Mouse (Mus musculus) monocyte, adult 5-6 weeks (primary cell): Measurements from ENCODE around the gene Fam189a1. TPM values are rescaled to one million over a fixed set of nuclear protein-coding genes. Genes with fewer than 3 reads are reported as not detected.
A peak's percentile ranks its signal among the peaks of the same experiment; 100 is the strongest.

Source experiments
- ATAC-seq: fragments of 153-309, 156-312 bp; replicated peaks from 2 replicates; pipeline ENCODE4 v1.8.0; 2017; ENCODE audit warnings: mild to moderate bottlenecking; ENCODE audit not compliant: low TSS enrichment, insufficient number of reproducible peaks, severe bottlenecking, poor library complexity, low FRiP score
- total RNA-seq: library from RNA; stranded (forward); fragments of 200-1000, 200-491, 200-594 nt; gene quantifications from 3 replicates; pipeline ENCODE4 v1.2.3, GENCODE M21; 2017

Gene Fam189a1
- total RNA-seq, 1 experiment from 2014 or later = not detected

DNA sequence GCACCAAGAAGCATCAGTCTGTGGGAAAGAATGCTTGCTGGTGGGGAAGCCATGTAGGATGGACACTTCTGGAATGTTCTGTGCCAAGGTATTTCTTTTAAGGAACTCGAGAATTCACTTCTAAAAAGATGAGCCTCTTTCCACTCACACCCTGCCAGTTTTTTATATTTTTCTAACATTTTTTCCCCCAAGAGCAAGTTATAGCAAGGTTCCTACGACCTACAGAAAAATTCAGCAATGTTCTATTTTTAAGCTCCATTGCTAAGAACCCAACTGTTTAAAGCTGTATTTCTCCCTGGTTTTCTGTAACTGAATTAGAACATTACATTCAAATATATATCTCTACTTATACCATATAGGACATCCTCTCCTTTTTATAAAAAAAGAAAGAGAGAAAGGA lies 244.4 kb downstream of the Fam189a1 start:
- ATAC-seq = no peak

DNA sequence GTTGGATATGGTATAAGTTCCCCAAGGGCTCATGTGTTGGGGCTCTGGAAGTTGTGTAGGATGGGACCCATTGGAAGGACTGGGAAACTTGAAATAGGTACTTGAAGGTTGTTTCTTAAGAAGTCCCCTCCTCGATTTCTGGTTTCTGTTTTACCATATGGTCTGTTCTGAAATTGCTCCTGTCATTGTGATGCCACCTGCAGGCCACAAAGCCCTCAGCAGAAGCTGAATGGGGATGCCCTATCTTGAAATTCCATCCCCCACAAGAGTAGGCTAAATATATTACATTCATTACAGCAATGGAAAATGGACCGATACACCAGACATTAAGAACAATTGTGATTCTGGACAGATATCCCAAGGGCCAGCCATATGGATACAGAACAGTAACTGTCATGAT lies 246.2 kb downstream of the Fam189a1 start:
- no peak for ATAC-seq

DNA sequence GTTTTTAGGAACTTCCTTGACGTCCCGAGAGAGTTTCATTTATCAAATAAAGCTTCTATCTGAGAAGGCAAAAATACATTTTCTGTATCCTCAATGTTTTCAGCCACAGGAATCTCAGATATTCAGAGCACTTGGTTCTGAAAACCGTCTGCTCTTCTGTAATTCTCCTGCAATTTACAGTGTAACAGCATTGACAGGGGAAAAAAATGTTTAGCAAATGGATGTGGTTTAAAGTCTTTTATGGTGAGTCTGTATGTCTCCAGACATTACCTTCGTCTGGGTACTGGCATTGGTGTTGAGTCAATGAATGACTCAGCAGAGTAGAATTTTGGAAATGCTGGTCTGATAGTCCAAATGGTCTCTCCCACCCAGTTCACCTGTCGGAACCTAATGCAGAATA lies 249.4 kb downstream of the Fam189a1 start:
- no peak for ATAC-seq

DNA sequence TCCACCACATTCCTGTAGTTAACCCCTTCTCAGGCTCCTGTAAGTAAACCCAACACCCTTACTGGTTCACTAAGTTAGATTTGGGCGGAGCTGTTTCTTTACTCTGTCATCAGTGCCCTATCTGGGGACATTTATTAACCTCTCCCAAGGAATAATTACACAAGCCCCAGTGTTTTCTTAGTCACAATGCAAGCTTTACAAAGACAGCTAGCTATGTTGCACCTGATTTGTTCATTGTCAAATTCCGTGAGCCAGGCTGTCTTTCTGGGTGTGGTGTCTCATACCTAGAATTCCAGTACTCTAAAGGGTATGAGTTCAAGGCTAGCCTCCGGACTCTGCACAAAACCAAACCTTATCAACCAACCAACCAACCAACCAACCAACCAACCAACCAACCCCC lies 250.9 kb downstream of the Fam189a1 start:
- ATAC-seq = no peak

DNA sequence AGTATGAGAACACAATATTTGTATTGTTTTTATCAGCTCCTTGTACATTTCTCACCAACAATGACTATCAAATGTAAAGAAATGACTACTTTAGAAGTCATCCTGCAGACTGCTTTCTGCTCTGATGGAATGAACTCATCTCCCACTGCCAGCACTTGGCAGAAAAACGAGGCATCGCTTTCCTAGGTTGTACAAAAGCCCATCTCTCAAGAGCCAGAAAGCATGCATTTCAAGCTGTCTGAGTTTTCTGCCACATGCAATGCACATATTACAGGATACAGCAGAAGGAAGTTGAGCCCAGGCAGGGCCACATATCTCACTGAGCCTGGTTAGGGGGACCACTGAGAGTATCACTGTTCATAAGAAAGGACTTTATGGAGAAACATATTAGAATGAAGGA lies 256.1 kb downstream of the Fam189a1 start:
- no peak for ATAC-seq

DNA sequence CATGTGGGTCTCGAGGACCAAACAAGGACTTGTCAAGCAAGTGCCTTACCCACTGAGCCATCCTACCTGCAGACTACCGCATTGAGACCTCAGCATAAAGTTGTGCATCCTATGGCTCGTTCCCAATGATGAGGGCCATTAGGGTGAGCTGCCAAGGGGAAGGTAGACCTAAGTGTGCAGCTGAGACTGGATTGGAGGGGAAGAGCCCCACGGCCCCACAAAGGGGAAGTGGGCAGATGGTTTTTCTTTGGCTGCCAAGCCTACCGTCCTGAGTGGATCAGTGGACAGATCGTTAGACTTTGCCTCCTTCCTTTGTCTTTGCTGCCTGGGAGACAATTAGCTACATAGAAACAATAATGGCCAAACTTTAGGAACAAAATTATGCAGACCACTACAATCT lies 259.8 kb downstream of the Fam189a1 start:
- ATAC-seq = no peak

DNA sequence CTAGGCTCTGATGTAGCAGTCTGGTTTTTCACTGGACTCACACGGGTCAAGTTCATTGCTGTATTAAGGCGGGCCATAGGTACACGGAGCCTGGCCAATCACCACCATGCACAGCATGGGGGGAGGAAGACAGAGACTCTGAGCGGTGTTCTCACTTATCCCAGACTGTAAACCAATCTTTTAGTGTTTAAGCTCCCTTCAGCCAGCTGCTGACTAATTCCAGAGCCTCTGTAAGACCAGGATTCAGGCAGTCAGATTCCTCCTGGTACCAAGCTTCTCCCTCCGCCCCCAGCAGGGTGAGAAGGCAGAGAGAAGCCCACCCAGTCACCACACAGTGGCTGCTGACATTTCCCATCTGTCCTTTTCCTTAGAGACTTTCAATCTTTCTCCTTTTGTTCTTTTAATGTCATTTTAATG lies 260.7 kb downstream of the Fam189a1 start:
- no peak for ATAC-seq

DNA sequence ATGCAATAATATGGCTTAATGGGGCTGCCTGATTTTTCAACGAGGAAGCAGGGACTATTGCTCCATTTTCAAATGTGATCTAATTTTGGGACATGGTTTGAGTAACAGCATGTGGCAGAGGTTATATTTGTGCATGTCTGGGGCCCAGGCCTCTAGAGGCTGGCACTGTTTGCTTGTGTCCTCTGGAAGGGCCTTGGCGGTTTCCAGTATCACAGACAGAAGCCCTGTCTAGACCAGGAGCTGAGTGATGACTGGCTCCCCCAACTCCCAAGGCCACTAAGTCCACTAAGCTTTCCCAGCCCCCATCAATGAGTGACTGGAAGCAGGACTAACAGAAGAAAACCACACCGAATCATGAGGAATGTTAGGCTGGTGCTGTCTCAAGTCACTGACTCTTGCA lies 265.2 kb downstream of the Fam189a1 start:
- ATAC-seq = no peak

DNA sequence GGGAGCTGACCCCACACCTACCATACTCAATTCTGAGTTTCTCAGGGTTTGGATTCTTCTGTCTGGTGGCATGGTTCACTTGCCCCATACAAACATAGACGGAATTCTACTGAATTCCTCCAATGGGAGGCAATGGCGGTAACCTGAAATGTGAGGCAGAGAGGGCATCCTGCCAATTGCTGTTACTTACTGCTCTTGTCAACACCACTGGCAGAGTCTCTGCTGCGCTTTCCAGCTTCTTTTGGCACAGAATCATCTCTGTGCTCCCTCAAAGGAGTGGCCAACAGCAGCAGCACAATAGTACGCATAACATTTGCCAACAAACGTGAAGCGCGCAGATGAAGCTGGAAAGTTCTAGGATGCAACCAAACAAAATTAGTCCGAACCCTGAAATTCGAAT lies 266.5 kb downstream of the Fam189a1 start:
- no peak for ATAC-seq

DNA sequence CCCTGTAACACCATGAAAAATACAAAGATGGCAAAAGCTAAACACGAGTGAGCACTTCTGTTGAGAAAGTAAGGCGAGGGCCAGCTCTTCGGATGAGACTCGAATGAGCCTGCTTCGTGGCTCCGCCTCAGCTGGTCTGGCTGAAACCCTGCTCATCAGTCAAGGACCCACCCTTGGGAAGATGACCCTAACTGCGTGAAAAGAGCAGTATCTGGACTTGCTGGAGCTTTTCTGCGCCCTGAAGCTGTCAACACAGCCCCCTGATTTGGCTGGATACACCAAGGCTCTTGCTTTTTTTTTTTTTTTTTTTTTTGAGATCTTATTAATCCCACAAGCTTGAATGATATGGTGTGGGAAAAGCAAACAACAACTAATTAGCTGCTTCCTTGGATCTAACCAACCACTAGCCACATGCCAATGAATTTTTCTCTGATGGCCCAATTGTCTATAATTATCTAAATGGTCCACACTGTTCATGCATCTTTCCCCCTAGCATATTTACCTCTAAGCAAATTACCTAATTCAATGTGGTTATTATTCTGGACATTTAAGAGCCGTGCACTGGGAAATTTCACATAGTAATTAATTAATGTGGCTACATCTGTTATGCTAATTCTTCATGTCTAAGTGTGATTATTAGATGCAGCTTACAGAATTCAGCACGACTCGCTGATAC lies 272.0 kb downstream of the Fam189a1 start:
- ATAC-seq = no peak

DNA sequence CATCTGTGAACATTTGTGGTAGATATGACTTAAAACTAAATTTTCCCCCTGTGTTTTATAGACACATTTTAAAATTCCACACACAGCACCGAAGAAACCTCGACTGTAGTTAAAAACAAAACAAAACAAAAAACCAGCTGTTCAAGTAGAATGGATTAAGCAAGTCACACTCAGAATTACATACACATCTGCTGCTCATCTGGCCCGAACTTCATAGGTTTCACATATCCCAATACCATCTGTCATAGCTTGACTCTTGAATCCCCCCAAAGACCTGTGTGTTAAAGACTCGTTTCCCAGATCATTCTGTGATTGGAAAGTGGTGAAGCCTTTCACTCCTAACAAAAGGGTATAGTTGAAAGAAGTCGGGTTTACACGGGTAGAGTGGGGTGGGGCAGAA lies 274.1 kb downstream of the Fam189a1 start:
- no peak for ATAC-seq

DNA sequence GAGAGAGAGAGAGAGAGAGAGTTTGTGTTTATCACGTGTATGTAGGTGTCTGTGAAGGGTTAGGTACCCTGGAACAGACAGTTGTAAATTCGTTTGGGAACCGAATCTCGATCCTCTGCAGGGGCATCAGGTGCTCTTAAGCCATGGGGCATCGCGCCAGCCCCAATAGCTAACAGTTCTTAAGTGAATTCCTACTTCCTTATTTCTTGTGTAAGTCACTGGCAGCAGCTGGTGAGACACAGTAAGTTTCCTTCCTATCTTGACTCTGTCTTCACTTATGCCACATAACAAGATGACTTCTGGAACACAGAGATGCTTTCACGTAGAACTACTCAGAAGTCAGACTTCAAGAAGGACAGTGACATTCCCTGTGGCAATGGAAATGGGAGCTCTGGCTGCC lies 275.0 kb downstream of the Fam189a1 start:
- ATAC-seq = no peak

DNA sequence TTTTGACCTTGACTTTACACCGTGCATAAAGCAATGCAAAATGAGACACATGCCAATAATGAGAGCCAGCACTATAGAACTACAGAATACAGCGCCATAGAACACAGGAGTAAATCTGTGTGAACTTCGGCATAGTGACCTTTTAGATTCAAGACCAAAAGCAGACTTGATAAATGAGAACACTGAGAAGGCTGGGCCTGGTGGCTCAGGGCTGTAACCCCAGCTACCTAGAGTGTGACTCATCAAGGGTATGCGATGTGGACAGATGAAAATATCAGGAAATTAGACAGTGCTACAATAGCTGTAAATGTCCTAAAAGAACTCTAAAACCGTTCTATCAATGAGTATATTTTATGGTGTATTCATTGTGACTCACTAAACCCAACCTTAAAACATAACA lies 276.0 kb downstream of the Fam189a1 start:
- ATAC-seq = no peak

DNA sequence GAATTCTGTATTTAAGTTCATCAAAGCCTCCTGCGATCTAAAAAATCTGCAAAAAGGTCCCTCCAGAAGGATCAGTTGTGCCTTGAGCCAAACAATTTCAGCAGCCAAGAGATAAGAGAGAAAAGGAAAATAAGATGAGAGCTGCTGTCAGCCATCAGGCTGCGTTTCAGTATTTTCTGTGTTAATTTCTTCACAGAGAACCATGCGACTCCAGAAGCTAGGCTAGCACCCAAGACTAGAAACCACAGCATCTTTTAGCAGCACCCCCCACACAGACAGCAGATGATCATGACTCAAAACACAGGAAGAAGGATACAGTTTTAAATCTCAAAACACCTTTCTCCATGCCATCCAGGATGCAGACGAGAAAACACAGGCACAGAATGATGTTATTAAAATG lies 281.4 kb downstream of the Fam189a1 start:
- no peak for ATAC-seq

DNA sequence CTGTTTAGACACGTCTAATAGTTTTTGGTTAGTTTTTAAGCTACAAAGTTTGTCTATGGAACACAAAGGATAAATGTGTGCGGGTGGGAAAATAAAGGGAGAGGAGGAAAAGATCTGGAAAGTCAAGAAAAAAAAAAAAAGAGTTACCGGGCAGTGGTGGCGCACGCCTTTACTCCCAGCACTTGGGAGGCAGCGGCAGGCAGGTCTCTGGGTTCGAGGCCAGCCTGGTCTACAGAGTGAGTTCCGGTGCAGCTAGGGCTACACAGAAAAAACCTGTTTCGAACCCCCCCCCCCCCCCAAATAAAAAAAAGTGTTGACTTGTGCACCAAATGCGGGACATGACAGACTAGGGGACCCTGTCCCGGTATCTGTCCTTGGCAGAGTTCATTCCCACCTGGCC lies 283.1 kb downstream of the Fam189a1 start:
- ATAC-seq = no peak

DNA sequence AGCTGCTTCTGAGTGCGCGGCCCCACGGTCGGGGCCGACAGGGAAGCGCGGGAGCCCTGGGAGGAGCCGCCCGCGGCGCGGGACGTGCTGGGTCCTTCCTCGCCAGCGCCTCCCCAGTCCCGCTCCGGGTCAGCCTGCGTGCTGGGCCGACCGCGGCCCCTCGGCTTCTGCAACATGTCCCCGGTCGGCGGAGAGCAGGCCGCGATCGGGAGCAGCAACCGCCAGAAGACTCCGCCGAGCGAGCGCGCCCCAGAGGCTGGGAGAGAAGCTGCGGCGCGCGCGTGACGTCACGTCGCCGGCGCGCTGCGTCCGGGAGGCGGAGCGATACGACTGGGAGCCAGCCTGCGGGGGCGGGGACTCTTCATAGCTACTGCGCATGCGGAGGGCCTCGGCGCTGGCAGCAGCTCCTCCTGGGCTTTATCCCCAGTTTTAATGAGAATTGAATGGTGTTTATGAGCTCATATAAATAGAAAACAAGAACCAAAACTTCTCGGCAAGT lies 283.6 kb downstream of the Fam189a1 start, which contains the start of gene Nsmce3:
TSS of gene Nsmce3 (minus strand) at position 255 of the 499 bp plus-strand sequence.
- ATAC-seq = peak; percentile 87

DNA sequence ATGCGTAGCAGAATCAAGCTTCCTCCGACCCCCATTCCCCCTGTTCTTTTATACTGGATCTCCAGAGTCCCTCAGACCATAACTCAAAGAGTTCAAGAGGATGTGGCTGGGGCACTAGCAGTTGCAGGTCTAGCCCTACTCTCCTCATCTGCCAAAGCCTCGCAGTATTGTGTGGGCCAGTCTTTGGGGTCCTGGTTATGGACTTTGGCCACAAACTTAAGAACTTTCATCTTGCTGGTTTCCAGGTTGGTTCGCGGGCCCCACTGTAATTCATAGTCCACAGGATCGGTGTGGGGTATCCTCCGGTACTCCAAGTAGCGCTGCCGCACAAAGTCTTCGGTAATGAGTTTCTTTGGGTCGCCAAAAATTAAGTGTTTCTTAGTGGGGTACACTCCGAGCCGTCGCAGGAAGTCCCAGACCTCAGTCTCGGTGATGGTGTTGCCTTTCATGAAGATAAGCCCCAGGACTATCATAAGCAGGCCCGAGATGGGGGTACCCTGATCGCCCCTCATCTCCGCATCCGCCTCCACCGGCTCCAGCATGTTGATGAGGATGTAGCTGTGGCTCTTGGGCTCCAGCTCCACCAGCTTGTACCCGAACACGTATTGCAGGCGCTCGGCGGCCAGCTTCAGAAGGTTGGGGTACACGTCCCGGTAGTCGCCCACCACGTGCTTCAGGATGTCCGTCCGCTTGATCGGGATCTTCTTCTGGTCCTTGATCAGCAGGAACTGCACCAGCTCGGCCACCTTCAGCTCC lies 284.2 kb downstream of the Fam189a1 start:
- ATAC-seq = peak; percentile 19; the same call in 1 of the 2 replicates

DNA sequence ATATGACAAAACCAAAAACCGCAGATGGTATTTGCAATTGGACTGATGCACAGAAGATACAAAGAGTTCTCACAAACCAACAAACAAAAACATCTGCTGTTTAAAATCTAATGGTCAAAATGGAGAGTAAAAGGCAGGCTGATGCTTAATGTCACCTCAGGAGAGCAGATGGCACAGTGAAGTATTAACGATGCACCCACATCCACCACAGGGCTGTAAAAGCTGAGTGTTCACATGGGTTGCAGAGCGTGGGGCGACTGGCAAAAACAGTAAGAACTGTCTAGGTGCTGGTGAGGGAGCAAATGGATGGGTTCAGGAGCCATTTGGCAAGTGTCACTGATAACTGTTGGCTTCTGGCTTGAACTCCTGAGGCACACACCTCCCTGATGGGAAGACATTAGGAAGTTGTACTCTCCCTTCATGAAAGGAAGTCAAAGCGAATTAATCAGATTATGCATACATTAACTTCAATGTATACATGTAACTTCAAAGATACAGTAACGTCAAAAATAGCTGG lies 286.8 kb downstream of the Fam189a1 start:
- no peak for ATAC-seq

DNA sequence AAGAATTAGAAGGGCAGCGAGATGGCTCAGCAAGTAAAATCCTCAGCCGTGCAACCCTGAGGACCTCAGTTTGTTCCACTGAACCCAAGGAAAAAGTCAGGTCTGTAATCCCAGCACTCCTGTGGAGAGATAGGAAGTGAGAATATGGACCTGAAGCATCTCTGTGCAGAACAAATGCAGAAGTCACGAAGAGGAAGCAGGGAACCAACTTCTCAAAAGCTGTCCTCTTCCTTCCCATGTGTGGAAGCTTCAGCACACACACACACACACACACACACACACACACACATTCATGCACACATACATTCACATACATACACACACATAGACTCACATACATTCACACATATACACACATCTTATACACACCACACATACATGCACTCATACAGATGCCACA lies 292.8 kb downstream of the Fam189a1 start:
- peak; percentile 61; the same call in 1 of the 2 replicates for ATAC-seq

DNA sequence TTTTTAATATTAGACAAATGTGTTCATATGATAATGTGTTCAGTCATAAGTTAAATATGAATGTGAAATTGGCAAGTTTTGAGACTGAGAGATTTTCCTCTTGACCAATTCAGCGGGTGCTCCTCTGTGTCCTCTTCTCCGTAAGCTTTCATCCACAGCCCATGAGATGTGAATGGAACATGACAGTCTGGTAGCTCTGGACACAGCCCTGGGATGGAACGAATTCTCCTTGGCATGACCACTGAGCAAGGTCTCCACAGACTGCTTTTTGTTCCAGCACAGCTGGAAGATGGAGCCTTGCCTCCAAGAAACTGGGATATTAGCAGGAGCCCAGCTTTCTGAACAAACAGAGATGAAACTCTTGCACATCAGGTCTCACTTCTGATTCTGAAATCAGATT lies 293.4 kb downstream of the Fam189a1 start:
- no peak for ATAC-seq
